Mouse (Mus musculus) megakaryocyte progenitor cell, adult 5-6 weeks (primary cell): ENCODE measurements around the gene Myl4. TPM values are rescaled to one million over a fixed set of nuclear protein-coding genes. Genes with fewer than 3 reads are reported as not detected.
A peak's percentile ranks its signal among the peaks of the same experiment; 100 is the strongest.

Experiments
- ATAC-seq: replicated peaks from 2 replicates; pipeline ENCODE4 v1.8.0; 2016; ENCODE audit warnings: mild to moderate bottlenecking, moderate TSS enrichment, inconsistent platforms; ENCODE audit not compliant: poor library complexity
- total RNA-seq, 2 experiments: library from RNA; stranded (forward) in 1 of 2; stranded (reverse) in 1 of 2; fragments of 157-497, 149-512 nt in 1 of 2; fragments of 200-1000 nt in 1 of 2; gene quantifications; 2 replicates each; pipeline versions ENCODE4 v1.2.3 to v1.2.4; 2015 to 2017

Myl4 gene
- total RNA-seq, 2 experiments from 2014 or later, result 3.2 to 4.9 TPM

GRCm38 (mm10) chr11:104627616-104628301 is 77.3 kb downstream of the Myl4 start:
- ATAC-seq, result no peak

GRCm38 (mm10) chr11:104628566-104628965 is 78.1 kb downstream of the Myl4 start:
- ATAC-seq, result no peak

- peak; percentile 30; the same call in 1 of the 2 replicates for ATAC-seq
Observed at GRCm38 (mm10) chr11:104630185-104630835, 79.8 kb downstream of the Myl4 start.

GRCm38 (mm10) chr11:104631306-104631705 is 80.8 kb downstream of the Myl4 start:
- ATAC-seq, result no peak

- ATAC-seq, result peak; percentile 78
Observed at GRCm38 (mm10) chr11:104637010-104637409, 86.5 kb downstream of the Myl4 start.

GRCm38 (mm10) chr11:104638006-104638405 is 87.5 kb downstream of the Myl4 start:
- no peak for ATAC-seq

GRCm38 (mm10) chr11:104638906-104639305 is 88.4 kb downstream of the Myl4 start:
- peak; percentile 50 for ATAC-seq

- ATAC-seq, result no peak
Observed at GRCm38 (mm10) chr11:104639634-104640033, 89.2 kb downstream of the Myl4 start.

GRCm38 (mm10) chr11:104640894-104641293 is 90.4 kb downstream of the Myl4 start:
- ATAC-seq, result no peak

GRCm38 (mm10) chr11:104643236-104643635 is 92.8 kb downstream of the Myl4 start:
- ATAC-seq, result no peak

Other genes with a start within 250 kb of the Myl4 start
- gene Kansl1, start 81.8 kb upstream of the Myl4 start, total RNA-seq (2015), result 62.8 and 64.0 TPM in 2 replicates
- 29.6 and 37.2 TPM in 2 replicates for gene Kansl1, start 81.8 kb upstream of the Myl4 start, total RNA-seq (2017)
- gene Cdc27, start within 50 bp of the Myl4 start, total RNA-seq (2015), result 72.1 and 80.0 TPM in 2 replicates
- gene Cdc27, start within 50 bp of the Myl4 start, total RNA-seq (2017), result 48.6 and 58.0 TPM in 2 replicates
- 2.0 and 2.2 TPM in 2 replicates for gene Itgb3, start 57.3 kb downstream of the Myl4 start, total RNA-seq (2015)
- gene Itgb3, start 57.3 kb downstream of the Myl4 start, total RNA-seq (2017), result 4.0 and 5.3 TPM in 2 replicates
- gene Gm11639, start 135.0 kb downstream of the Myl4 start, total RNA-seq (2015), result not detected in 2 replicates
- gene Gm11639, start 135.0 kb downstream of the Myl4 start, total RNA-seq (2017), result 0.07 TPM in 1 of 2 replicates, not detected in the other